Mouse (Mus musculus): Measurements from ENCODE around the gene Stard7.

Gene Stard7

DNA sequence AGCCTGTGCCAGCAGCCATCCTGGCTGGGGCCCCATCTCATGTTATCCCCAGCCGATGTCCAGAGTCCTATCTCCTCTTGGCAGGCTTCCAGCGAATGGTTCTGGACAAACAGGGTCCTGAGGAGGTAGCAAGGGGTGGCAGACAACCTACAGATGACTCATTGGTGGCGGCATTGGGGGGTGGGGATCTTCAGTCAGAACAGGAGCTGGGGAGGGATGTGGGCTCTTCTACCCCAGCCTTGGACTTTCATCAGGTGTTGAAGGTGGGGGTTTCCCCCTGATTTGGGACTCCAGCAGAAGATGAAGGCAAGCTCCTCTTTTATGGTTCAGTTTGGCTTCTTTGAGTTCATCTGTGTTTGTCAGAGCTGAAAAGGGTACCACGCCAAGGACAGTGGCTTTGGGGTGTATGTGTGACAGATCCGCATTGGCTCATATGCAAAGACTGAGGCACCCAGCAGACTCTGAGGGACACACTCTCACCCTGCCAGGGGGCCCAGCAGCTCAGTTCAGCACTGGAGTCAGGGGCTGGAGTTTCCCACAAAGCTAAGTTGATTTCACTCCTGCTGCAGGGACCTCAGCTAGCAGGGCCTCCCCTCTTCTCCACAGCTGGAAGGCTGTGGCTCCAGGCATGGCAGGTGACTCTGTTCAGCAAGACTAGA, 64.1 kb downstream of the Stard7 start:
- POLR2A ChIA-PET: interaction anchor here in 2 of 4 experiments (0.6 to 2.7 kb wide), 3 partner anchors 29 to 247 kb away, joined by 3 to 9 read pairs (median 3); partner anchors contain the start of genes Adra2b (in 1 of the 2) and Stard7 (in 1 of the 2)
- CTCF ChIA-PET: interaction anchor here in 2 of 4 experiments (1.1 to 1.3 kb wide), 2 partner anchors 25 to 27 kb away, joined by 3 read pairs; no protein-coding TSS in a partner anchor

DNA sequence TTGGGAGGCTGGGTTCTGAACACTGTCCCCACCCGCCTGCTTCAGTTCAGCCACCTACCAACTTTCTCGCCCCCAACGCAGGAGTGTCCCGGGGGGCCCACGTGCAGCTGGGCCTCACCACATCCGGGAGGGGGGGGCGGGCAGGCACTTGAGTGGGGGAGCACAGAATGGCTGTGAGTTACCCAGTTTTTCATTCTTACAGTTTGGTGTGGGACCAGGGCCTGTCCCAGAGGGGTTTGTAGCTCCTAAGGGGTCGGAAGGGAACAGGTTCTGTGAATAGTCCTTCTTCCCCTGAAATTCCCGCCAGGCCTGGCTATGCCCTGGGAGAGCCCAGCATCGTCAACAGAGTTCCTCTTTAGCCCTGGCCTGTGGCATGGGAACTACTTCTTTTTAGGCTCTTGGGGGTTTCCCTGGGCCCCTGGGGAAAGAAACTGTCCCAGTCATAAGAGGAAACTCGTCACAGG, 65.1 kb downstream of the Stard7 start:
- CTCF ChIA-PET: interaction anchor here in 3 of 4 experiments (0.5 to 1.3 kb wide), 3 partner anchors 26 to 131 kb away, joined by 3 to 6 read pairs (median 3); no protein-coding TSS in a partner anchor

DNA sequence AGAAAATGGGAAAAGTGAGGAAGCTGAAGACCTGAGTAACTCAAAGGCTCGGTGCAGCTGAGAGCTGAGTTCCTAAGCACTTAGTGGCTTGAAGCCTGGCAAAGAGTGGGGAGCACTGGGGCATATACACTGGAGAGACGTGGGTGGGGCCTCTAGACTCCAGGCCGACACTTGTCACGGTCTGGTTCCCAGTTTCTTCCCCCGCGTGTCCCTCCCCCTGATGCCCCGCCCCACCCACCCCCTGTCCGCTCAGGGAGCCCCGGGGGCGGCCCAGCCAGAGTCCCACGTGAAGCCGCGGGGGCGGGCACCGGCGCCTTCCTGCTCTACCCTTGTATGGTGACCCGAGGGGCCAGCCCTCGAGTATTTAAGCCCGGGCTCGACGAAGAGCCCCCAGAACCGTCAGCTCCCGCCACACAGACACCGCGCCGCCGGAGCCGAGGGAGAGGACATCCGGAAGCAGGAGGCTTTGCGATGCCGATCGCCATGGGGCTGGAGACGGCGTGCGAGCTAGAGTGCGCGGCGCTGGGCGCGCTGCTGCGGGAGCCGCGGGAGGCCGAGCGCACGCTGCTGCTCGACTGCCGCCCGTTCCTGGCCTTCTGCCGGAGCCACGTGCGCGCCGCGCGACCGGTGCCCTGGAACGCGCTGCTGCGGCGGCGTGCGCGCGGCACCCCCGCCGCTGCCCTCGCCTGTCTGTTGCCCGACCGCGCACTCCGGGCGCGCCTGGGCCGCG, 65.9 kb downstream of the Stard7 start, which contains the start of gene Dusp2:
TSS of gene Dusp2 (plus strand) at position 393 of the 730 bp plus-strand sequence.
- ChIA-PET POLR2A (interaction anchor here in 2 of 4 experiments (0.7 to 2.7 kb wide), 20 partner anchors 9 to 393 kb away, joined by 3 to 9 read pairs (median 4); partner anchors contain the start of genes Adra2b (in 2 of the 2), Ciao1 (in 2 of the 2), Tmem127 (in 2 of the 2) and Gpat2 (in 1 of the 2)), CTCF (interaction anchor here in 3 of 4 experiments (0.9 to 2.5 kb wide), 6 partner anchors 10 to 28 kb away, joined by 3 to 8 read pairs (median 3); partner anchors contain the start of gene Adra2b (in 2 of the 3))

More for the DNA sequence above, 65.1 kb downstream of the Stard7 start:
- POLR2A ChIA-PET: interaction anchor here in 2 of 4 experiments (1.1 to 2.7 kb wide), 4 partner anchors 28 to 152 kb away, joined by 3 to 9 read pairs (median 4); partner anchors contain the start of genes Adra2b (in 1 of the 2), Ciao1 (in 1 of the 2), Stard7 (in 1 of the 2) and Tmem127 (in 1 of the 2)

DNA sequence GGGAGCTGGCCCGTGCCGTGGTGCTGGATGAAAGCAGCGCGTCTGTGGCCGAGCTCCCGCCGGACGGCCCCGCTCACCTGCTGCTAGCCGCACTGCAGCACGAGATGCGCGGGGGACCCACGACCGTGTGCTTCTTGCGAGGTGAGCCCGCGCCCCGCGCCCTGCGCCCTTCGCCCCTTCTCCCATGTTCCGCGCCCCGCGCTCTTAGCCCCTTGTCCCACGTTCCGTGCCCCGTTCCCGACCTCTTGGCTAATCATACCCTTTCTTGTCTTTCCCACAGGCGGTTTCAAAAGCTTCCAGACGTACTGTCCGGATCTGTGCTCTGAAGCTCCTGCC, 66.4 kb downstream of the Stard7 start:
- CTCF ChIA-PET: interaction anchor here in 3 of 4 experiments (0.9 to 2.5 kb wide), 6 partner anchors 9 to 29 kb away, joined by 3 to 8 read pairs (median 3); partner anchors contain the start of gene Adra2b (in 2 of the 3)
- POLR2A ChIA-PET: interaction anchor here in 2 of 4 experiments (0.7 to 2.7 kb wide), 19 partner anchors 9 to 393 kb away, joined by 3 to 9 read pairs (median 4); partner anchors contain the start of genes Ciao1 (in 2 of the 2), Tmem127 (in 2 of the 2), Adra2b (in 1 of the 2) and Gpat2 (in 1 of the 2)

- ChIA-PET POLR2A (interaction anchor here in 3 of 4 experiments (0.9 to 2.7 kb wide), 16 partner anchors 9 to 392 kb away, joined by 3 to 9 read pairs (median 4); partner anchors contain the start of genes Adra2b (in 2 of the 3), Ciao1 (in 1 of the 3), Gpat2 (in 1 of the 3) and Mrps5 (in 1 of the 3)), CTCF (interaction anchor here in 3 of 4 experiments (0.9 to 2.5 kb wide), 8 partner anchors 9 to 39 kb away, joined by 3 to 8 read pairs (median 3); partner anchors contain the start of gene Adra2b (in 3 of the 3))
Measured at GRCm38 (mm10) chr2:127336885-127337284, 66.9 kb downstream of the Stard7 start.

DNA sequence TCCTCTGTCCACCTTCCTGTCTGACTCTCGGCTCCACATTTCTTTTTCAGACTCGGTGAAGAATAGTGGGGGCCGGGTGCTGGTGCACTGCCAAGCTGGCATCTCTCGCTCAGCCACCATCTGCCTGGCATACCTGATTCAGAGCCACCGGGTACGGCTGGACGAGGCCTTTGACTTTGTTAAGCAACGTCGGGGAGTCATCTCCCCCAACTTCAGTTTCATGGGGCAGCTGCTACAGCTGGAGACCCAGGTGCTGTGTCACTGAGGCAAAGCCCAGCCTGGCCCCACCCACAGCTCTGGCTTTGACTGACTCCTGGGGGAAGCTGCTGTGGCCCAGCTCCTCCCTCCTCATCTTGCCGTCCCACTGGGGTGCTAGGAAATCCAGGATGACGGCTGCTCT, 67.5 kb downstream of the Stard7 start:
- ChIA-PET POLR2A (interaction anchor here in 3 of 4 experiments (0.9 to 1.9 kb wide), 8 partner anchors 9 to 250 kb away, joined by 3 to 5 read pairs (median 4); partner anchors contain the start of genes Adra2b (in 2 of the 3), Gpat2 (in 1 of the 3), Mrps5 (in 1 of the 3) and Zfp661 (in 1 of the 3)), CTCF (interaction anchor here in 2 of 4 experiments (0.6 to 2.5 kb wide), 6 partner anchors 9 to 170 kb away, joined by 3 to 8 read pairs (median 4); partner anchors contain the start of gene Adra2b (in 2 of the 2))

DNA sequence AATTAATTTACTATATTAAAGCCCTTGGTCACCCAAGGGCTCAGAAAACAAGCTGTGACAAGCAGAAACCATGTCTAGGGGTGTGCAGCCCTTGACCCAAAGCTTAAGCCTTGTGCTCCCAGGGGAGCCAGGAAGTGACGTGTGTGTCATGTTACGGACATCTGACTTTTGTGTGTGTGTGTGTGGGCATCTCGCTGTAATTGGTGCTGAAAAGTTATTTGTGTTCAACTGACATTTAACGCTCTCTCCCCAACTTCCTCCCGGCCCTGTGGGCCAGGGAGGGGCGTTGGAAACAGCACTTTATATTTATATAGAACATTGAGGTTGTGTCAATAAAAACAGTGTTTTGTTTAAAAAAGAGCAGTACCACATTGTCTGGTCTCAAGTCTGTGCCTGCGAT, 68.0 kb downstream of the Stard7 start:
- CTCF ChIA-PET: interaction anchor here in 2 of 4 experiments (0.6 to 2.5 kb wide), 6 partner anchors 9 to 169 kb away, joined by 3 to 8 read pairs (median 4); partner anchors contain the start of gene Adra2b (in 2 of the 2)
- POLR2A ChIA-PET: interaction anchor here in 3 of 4 experiments (0.9 to 1.2 kb wide), 5 partner anchors 8 to 155 kb away, joined by 3 to 4 read pairs (median 3); partner anchors contain the start of gene Adra2b (in 2 of the 3)

GRCm38 (mm10) chr2:127338416-127338815, 68.4 kb downstream of the Stard7 start, which contains the start of gene Astl:
Astl (plus strand) TSS chr2:127338639.
- POLR2A ChIA-PET: interaction anchor here in 1 of 4 experiments (1.1 to 1.2 kb wide), 2 partner anchors 80 to 155 kb away, joined by 3 to 4 read pairs; no protein-coding TSS in a partner anchor

GRCm38 (mm10) chr2:127338833-127339232, 68.8 kb downstream of the Stard7 start:
- POLR2A ChIA-PET: interaction anchor here in 2 of 4 experiments (0.5 to 1.1 kb wide), 3 partner anchors 65 to 199 kb away, joined by 3 to 4 read pairs (median 4); no protein-coding TSS in a partner anchor
- CTCF ChIA-PET: no interaction called here

More at GRCm38 (mm10) chr2:127338416-127338815, 68.4 kb downstream of the Stard7 start, which contains the start of gene Astl:
- CTCF ChIA-PET: interaction anchor here in 1 of 4 experiments (0.6 to 1.4 kb wide), 2 partner anchors 24 to 169 kb away, joined by 3 read pairs; partner anchors contain the start of gene Adra2b

DNA sequence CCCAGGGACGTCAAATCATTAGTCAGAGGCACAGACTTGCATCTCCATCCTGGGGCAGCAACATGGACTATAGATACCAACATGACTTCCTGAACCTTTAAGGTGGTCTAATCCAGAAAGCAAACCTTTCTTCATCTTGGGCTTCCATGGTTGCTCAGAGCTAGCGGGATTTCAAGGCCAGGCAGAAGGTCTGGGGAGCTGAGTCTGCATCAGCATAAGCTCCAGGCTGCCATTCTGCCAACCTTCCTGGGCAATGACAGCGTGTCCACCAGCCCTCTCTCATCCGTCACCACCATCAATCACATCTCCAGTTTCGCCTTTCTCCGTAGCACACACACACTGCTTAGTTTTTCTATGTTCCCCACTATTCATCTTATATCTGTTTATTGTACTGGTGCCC, 69.2 kb downstream of the Stard7 start:
- ChIA-PET POLR2A (interaction anchor here in 2 of 4 experiments (0.5 to 1.1 kb wide), 3 partner anchors 65 to 199 kb away, joined by 3 to 4 read pairs (median 4); no protein-coding TSS in a partner anchor), CTCF (no interaction called here)

- ChIA-PET CTCF (interaction anchor here (0.5 to 1.8 kb wide), 31 partner anchors 10 to 343 kb away, joined by 3 to 11 read pairs (median 4); partner anchors contain the start of genes Adra2b (in 1 of the 4), Blvra (in 1 of the 4), Ciao1 (in 1 of the 4) and Tmem127 (in 1 of the 4)), POLR2A (interaction anchor here in 1 of 4 experiments (0.7 kb wide), 1 partner anchor 281 kb away, joined by 3 read pairs; no protein-coding TSS in a partner anchor)
Measured at GRCm38 (mm10) chr2:127341159-127341558, 71.1 kb downstream of the Stard7 start.

- ChIA-PET CTCF (interaction anchor here in 2 of 4 experiments (1.0 to 1.4 kb wide), 3 partner anchors 9 to 10 kb away, joined by 3 read pairs; partner anchors contain the start of gene Dusp2 (in 1 of the 2)), POLR2A (interaction anchor here in 1 of 4 experiments (1.4 kb wide), 1 partner anchor 9 kb away, joined by 3 read pairs; no protein-coding TSS in a partner anchor)
Measured at GRCm38 (mm10) chr2:127346334-127346733, 76.3 kb downstream of the Stard7 start.

DNA sequence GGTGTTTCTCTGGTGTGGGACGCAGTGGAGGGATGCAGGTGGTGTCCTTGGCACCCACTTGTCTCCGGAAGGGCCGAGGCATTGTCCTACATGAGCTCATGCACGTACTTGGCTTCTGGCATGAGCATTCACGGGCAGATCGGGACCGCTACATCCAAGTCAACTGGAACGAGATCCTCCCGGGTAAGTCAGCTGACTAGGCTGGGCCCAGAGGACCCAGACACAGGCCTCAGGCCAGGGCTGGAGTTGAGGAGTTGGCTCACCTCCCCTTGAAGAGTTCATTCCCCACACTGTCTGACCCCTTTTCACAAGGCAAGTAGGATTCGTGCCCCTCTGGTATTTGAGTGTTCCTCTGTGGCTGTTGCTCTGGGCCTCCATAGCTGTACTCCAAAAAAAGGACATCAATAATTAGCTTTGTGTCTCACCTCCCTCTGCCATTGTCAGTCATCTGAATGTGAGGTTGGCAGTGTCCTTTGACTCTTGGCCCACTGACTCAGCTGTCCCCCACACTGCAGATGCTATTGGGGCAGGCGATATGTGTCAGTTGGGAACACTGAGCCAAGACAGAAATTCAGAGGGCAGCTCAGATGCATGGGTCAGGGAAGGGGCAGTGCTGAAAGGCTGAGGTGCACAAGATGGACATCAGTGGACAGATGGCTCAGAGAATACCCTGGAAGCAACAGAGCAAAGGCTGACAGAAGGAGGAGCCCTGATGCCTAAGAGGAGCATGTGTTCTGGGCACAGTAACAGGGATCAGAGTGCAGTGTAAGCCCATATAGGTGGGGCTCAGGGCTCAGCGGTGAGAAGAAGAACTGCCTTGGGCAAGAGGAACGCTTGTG, 77.3 kb downstream of the Stard7 start:
- ChIA-PET CTCF (interaction anchor here in 2 of 4 experiments (1.0 to 1.4 kb wide), 2 partner anchors 10 to 11 kb away, joined by 3 read pairs; partner anchors contain the start of gene Dusp2 (in 1 of the 2)), POLR2A (no interaction called here)

Data from embryonic stem cell, embryonic (primary cell).